Mouse (Mus musculus) 416B (cell line): ENCODE data around the gene Plekho2.

ENCODE experiments used
- DNase-seq: peaks from one replicate; pipeline ENCODE4 v3.0.0; 2011; ENCODE audit warnings: low read depth

Gene Plekho2

DNA sequence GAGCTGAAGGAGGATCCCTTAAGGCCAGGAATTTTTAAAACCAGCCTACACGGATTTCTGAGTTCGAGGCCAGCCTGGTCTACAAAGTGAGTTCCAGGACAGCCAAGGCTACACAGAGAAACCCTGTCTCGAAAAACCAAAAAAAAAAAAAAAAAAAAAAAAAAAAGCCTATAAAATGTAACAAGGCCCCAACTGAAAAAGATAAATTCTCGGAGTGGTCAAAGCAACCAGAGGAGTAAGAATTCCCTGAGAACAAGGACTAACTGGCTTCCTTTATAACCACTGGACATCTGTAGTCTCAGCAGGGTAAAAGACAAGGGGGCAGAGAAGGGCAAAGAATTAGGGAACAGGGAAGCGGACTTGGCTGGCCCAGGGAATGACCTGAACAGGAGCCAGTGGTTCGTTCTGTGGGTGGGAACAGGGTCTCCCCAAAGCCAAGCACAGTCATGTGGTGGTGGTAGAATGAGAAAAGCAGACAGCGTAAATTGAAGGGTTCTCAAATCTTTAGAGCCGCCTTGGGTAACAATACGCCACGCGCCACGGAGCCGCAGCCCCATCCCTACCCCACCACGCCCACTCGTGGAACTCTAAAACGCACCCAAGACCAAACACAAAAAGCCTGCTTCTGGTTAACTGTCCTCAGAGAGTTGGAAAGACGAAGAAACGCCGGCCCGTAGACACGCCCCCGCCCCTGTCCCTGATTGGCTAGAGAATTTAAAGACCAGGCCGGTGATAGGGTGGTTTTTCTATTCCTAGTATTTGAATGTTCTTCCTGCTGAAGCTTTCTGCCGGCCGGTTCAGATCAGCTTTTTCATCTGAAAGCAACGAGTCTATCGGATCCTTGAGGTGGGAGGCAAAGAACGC is 6.8 kb upstream of the Plekho2 start, which contains the start of gene Pif1:
TSS of gene Pif1 (plus strand) at position 755 of the 864 bp plus-strand sequence.
- peak; percentile 94 for DNase-seq

DNA sequence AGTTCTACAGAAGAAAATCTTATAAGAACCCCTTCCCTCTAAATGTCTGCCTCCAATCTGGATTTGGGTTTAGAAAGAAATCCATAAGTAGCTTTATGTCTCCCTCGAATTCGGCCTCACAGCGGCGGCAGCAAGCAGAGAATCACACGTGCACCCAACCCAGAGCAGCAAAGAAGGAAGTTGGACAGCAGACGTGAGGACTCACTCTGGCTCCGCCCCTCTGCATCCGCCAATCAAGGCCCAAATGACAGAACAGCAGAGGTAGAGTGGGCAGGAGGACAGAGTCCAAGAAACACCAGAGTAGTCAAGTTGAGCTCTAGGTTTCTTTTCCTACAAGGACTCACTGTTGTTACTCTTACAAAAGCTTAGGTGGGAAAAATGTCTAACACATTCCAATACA is 3.2 kb upstream of the Plekho2 start:
- peak; percentile 92 for DNase-seq

DNA sequence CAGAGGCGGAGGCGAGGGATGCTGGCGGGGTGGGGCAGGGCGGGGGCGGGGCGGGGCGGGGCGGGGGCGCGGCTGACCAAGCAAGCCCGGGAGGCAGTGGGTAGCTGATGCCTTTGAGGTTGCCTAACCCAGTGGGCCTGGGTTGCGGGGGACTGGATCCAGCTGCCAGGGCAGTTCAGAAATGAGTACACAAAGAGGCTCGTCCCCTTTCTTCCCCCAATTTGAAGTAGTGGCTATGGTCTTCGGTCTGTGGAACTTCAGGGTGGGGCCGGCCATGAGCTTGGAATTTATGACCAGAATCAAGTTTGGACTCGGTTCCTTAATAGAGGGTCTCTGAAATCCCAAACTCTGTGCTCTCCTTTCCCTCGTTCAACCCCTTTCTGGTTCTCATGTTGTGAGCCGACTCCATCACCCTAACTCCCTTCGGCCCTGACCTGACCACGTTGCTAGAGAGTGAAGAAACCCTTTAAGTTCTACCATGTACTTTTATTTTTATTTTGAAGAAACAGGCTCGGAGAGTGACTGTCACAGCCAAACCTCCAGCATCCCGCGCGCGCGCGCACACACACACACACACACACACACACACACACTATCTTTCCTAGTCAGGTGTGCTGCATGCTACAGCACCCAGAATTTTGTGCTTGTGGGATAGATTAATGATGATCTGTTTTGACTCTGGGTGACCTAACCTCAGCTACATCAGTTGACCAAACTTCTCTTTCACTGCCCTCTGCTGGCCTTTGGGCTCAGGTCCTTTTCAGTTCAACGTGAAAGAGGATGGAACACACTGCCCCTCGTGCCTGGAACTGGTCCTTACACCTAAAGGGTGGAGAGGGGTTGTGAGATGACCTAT is 789 bp upstream of the Plekho2 start:
- DNase-seq: peak; percentile 98

DNA sequence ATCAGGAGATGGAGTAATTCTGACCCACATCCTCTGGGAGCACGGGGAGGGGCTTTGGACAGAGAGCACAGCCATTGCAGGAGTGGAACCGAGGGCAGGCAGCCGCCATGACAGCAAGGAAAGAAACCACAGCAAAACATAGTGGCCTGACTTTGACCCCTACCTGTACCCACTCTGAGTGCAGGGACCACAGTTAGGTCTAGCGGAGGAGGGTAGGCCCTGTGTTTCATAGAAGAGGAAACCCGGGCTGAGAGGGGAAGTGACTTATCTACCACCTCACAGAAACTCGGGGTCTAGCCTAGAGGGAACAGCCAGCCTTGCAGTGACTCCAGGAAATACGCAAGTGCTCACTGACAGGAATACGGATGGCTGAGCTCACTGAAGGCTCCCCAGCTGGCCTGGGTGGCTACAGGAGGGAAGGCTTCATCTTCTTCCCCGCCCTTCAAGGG is 1.0 kb downstream of the Plekho2 start:
- peak; percentile 95 for DNase-seq

DNA sequence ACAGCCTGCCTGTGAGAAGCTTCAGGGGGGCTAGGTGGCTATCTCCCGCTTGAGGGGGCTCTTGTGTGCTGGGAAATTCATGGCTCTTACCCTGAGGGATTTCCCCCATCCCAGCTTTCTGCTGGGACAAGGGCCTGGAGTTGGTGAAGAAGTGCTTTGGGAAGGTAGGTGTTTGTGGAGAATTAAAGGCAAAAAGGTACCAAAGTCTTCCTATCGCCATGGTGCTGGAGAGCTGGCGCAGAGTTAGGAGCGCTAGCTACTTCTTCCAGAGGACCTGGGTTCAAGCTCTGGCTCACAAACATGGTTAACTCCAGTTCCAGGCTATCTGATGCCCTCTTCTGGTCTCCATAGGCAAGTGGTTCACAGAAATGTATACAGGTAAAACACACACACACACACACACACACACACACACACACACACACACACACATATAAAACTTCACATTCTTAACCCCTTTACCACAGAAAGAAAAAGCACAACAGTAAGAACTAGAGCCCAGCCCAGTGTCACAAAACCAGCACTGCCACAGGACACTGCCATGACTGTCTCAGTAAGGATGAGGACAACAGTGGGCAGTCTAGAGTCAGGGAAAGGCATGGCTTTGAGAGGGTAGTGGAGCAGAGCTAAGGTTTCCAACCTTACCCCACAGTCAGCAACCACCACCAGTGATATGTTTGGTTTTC is 2.2 kb downstream of the Plekho2 start:
- peak; percentile 73 for DNase-seq

DNA sequence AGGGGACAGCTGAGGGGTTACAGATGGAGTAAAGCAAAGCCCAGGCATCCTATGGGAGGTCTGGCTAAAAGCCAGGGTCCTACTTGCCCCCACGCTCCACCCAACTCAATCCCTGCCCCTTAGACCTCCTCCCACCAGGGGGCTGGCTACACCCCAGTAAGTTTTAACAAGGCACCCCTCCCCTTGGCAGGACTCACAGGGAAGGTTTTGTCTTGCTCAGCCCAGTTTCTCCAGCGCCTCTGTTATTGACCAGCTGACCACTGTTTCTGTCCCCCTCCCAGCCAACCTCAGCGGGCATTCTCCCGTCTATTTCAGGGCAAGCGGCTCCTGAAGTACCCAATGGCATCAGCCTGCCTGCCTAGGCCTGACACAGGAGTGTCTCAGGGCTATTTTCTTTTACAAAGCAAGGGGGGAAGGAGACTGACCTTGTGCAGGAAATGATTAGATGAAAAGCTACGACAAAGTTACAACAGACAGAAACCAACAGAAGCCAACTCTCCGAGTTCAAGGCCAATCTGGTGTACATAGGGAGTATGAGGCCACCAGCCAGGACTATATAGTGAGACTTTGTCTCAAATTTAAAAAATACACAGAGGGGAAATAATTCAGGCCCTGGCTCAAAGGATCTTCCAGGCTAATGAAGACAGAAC is 2.9 kb downstream of the Plekho2 start:
- DNase-seq: peak; percentile 88

DNA sequence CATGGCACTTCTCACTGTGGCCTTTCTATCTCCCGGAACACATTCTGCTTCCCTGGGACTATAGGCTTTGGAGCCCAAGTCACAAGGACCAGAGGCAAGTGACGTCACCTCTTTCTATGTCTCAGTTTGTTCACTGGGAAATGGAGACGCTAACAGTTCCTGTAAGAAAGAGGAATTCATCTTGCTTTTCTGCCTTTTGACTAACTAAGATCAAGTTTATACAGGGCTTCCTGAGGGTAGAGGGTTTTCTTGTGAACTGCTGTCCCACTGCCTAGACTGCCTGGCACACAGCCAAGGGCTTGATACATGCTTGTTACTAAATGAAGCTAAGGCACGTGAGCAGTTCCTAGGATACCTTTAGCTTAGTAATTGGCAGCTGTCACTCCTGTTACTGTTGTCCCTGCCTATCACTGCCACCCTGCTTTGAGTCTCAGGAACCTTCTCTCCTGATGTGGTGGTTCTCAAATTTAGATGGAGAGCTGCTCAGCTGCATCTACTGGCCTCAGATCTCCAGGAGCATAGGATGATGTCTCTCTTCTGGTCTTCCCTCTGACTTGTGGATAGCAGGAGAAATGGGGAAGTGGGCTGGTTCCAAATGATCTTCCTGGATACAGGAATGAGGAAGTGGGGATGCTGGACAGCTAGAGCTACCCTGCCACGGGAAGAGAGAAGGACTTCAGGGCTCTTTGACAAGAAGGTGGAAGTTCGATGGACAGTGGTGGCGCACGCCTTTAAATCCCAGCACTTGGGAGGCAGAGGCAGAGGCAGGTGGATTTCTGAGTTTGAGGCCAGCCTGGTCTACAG is 4.2 kb downstream of the Plekho2 start:
- peak; percentile 82 for DNase-seq

DNA sequence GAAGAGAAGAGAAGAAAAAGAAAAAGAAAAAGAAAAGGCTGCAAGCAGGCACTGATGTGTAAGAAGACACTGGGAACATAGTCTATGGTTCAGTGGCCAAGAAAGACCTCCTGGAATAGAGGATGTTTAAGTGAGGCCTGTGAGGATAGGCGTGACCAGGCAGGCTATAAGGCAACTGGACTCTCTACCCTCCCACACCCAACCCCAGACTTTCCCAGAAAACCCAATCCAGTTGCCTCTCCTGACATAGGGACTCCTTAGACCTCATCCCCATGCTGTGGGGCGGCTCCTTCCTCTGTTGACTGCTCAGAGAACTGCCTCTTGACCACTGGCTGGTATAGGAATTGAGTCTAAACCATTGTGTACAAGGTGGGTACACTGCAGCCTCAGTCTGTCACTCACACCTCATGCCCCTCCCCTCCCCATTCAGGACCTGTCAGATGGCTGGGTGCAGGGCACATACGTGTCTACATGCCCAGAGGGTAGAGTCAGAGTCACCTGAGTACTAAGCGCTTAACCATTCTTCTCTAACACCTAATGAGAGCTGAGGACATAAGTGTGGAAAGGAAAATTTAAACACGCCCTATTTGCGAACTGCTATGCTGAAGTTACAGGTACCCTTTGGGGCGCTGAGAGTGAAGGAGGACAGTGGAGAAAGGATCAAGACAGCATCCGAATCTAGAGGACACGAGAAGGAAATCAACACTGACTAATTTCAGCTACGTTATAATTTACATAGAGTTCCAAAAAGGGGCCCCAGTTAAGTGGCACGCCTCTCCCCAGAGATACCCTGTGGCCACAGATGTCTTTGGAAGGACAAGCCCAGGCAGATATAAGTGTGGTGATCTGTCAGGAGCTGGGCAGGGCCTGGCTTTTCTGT is 5.1 kb downstream of the Plekho2 start:
- DNase-seq: no peak

DNA sequence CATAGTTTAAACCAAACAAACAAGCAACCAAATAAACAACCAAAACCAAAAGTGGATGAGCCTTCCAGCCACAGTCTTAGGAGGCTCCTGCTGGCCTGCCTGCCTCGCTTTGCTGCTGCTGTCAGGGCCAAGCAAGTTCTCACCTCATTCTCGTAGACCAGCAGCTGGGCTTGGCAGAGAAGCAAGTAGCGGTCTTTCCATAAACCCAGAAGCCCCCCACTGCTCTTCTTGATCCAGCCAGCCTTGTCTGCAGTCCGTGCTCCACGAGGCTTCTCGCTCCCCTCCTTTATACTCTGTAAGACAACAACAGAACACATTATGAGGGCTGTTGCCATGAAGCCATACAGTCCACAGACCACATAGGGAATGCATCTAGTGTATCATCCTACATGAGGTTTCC is 7.0 kb downstream of the Plekho2 start:
- no peak for DNase-seq

DNA sequence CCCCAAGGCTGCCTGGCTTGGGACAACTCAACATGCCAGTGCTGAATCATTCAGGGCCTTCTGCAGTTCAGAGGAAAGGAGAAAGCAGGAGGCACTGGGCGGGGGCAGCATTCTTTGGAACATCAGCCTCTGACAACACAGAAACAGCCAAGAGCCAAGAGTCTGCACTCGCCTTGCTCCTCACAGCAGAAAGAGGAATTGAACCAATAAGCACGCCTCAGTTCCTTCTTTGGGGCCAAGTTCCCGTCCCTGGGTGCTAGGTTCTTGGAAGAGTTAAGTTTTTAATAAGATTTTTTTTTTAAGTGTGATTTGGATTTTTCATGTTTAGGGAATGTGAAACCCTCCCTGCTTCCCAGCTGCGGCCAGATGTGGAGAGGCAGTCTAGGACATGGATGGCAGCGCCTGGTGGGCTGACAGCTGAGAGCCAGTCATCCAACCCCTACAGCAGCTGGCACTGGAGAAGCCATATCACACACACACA is 10.3 kb downstream of the Plekho2 start:
- DNase-seq: no peak

DNA sequence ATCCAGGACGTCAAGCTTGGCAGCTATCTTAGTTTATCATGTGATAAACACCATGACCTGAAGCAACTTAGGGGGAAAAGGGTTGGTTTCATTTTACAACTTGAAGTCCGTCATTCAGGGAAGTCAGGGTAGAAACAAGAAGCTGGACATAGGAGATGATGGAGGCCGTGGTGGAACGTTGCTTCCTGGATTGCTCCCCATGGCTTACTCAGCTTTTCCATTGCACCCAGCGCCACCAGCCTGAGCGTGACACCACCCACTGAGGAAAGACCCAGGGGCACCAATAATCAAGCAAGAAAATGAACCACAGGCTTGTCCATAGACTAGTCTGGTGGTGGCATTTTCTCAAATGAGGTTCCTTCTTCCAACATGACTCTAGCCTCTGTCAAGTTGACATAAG is 11.1 kb downstream of the Plekho2 start:
- peak; percentile 69 for DNase-seq

DNA sequence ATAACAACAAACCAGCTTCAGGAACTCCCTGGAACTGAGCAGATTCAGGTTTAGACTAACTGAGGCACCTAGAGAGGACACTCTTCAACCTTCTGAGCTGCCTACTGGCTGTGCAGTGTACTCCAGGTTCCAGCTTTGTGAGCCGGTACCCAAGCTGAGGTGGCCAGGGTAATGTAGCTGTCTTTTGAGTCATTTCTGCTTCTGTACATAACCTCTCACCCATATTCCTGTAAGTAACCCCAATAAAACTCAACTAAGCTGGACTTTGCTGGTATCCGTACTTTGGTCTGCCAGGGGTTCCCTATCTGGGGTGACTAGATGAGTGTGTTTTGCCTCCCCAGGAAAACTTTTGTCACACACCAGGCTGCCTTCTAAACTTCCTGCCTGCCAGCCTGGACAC is 15.1 kb downstream of the Plekho2 start:
- DNase-seq: no peak

DNA sequence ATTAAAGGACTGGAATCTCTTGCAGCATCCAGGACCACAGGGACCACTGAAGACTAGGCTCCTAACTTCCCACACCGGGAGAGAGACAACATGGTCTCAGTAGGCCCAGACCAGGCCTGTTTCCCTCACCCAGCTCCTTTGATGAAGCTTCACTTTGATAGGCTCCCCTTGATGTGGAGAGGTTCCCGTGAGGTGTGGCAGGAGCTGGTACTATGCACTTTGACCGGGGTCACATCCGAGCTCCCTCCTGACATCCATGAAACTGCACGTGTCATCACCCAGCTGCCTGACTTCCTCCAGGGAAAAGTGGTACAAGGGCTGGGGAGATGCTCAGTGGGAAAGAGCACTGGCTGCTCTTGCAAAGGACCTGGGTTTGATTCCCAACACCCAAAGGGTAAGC is 16.8 kb downstream of the Plekho2 start:
- no peak for DNase-seq

DNA sequence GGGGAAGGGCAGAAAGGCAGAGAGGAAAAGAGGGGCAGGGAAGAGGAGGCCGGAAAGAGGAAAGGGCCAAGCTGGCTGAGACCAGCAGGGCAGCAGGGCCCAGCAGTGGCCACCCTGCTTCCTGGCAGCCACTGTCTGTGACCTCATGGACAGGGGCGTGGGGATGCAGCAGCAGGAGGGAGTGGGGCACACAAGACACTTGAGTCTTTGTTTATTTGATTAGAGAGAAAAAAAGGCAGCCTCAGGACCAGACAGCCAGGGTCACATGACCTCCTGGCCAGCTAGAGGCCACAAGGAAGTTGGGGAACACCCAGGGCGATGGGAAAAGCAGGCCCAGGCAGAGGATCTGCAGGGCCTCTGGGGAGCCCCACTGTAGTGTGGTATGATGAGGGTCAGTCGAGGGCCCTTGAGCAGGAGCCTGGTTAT is 17.7 kb downstream of the Plekho2 start:
- DNase-seq: no peak

DNA sequence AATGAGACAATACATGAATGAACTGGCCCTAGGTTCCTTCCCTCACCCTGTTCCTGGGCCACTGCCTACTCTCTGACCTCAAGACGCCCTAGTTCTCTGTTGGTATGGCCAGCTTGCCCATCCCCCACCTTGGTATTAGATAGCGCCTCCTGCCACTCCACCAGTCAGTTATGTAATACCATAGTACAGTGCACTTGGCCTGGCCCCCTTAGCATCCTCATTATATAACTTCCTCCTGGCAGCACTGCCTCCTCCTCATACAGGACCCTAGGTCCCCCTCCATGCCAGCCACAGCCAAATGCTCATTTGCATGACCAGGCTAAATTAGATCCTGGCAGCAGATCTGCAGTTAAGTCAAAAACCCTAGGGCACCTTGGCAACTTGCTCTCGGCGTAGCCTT is 18.8 kb downstream of the Plekho2 start:
- DNase-seq: peak; percentile 64

DNA sequence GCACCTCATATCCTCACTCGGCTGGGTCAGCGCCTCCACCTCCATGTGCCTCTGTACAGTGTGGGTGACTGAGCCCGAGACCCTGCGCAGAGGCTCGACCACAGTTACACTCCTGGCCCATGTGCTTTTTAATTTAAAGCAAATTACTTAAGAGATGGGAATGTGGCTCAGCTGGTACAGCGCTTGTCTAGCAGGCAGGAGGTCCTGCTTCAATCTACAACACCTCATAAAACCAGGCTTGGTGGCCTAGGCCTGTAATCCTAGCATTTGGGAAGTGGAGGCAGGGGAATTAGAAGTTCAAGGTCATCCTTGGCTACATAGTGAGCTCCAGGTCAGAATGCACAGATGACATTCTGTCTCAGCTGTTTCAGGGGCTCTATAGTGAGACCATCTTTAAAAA is 21.0 kb downstream of the Plekho2 start:
- no peak for DNase-seq

DNA sequence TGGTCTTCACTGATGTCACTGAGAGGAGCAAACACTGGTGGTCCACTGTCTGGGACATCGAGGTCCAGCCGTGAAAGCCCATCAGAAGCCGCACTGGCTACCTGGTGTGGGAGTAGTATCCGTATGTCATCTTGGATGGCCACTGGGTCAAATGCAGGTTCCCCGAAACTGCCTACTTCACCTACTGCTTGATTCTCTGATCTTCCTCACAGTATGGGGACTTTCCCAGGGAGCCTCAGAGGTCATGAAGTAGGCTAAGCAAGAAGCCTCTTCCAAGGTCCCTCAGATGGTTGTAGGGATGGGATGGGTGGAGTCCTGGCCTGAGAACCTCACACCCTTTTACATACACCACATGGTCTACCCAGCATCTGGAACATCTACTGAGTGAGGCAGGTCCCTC is 22.9 kb downstream of the Plekho2 start:
- no peak for DNase-seq

DNA sequence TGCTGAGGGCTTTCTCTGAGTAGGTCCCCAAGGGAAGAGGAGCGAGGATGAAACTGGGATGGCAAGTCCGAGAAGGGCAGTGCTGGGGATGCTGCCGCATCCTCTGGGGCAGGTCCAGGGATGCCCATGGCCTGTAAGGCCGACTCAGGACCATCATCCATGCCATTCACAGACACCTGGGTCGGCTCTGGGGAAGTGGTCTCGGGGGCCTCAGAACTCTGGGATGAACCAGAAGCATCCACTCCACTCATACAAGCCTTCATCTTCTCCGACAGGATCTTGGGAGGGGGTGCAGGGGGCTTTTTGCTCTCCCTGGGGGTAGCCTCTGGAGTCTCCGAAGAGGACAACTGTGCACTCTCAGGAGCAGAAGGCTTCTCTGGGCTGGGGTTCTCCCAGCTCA is 23.5 kb downstream of the Plekho2 start:
- DNase-seq: no peak

DNA sequence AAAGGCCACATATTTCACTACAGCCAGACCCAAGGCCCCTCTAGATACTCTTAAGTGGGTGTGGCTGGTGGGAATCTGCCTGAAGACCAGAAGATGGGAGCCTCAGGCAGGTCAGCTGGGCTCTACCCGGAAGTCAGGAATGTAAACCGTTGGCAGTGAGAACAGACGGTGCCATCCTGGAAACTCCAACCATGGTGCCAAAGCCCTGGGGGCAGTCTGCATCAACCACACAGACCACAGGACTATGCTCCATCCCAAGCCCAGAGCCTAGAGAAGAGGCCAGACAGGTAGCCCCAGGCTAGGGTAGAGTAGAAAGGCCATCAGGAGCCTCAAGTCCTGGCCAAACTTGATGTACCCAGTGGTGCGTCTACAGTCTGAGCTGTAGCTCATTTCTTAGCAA is 24.2 kb downstream of the Plekho2 start:
- no peak for DNase-seq

DNA sequence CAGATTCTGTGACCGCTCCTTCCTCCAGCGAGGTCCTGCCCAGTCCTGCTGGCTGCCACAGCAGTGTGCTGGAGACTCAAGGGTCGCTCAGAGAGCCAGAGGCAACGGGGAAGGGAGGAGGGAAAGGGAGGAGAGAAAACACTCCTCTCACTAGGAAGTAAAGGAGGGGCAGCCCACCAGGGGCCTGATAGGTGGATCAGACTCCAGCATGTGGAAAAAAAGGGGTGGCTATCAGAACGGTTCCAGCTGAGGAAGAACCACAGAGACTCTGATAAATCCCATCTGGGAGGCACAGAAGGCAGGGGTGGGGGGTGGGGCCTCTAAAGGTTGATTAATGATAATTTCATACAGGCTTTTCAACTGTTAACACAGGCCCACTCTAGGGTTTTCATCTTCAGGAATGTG is 24.8 kb downstream of the Plekho2 start:
- DNase-seq: no peak
